Mouse (Mus musculus) kidney, adult 2 months (tissue): Measurements from ENCODE around the gene Man2a1.

Experiments used
- CTCF ChIP-seq: fragments of 200-500 bp; conservative IDR thresholded peaks from 2 replicates; pipeline ENCODE4 v1.5.1; 2011; ENCODE audit warnings: low read depth, mild to moderate bottlenecking, control low read depth, low read length, moderate library complexity, mixed read lengths; ENCODE audit not compliant: insufficient read depth, insufficient read length
- POLR2A ChIP-seq: fragments of 200-500 bp; IDR thresholded peaks from one replicate; pipeline ENCODE4 v1.6.1; 2011; ENCODE audit warnings: low read depth, low read length, control low read depth

- TF ChIP-seq POLR2A (no peak), CTCF (no peak)
Observed at GRCm38 (mm10) chr17:64802168-64802955, 201.8 kb downstream of the Man2a1 start.
